Mouse (Mus musculus): ENCODE data around the gene Cldn7. TPM values are rescaled to one million over a fixed set of nuclear protein-coding genes. Genes with fewer than 3 reads are reported as not detected.

Cldn7 gene
- total and polyA plus RNA-seq, 3 experiments = 0.31 to 0.36 TPM; not detected in 1

DNA sequence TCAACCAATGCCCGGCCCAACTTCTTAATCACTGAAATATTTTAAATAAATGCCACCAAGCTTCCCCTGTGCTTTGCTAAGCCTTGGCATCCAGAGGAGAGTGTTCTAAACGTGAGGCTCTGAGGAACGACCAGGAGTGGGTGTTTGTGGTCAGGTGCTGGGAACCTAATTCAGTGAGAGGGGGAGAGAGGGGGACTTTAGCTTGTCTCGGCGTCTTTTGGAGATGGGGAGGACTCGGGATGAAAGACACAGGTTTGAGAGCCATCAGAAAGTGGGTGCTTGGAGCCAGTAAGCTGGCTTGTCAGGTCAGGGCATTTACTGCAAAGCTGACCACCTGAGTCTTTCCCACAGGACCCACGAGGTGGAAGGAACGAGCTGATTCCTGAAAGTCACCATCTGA, 32.8 kb upstream of the Cldn7 start:
- Histone ChIP-seq H3K4me1 (ENCODE audit: control insufficient read depth in 1 of 2, insufficient read depth in 2 of 2, low read length in 2 of 2) (peaks cover 9 to 37% of the 10 kb centered on the region in 2 experiments; a peak in 3 of 4 replicates), H3K27me3 (ENCODE audit: control insufficient read depth in 1 of 2, insufficient read depth in 2 of 2, low read length in 2 of 2) (no peaks in the 10 kb centered on the region), H3K27ac (ENCODE audit: control insufficient read depth, low read depth, low read length) (peak overlapping the region; percentile 99), H3K4me3 (ENCODE audit: control insufficient read depth in 1 of 2, insufficient read depth in 1 of 2, low read depth in 2 of 2, low read length in 2 of 2) (peak overlapping the region; percentile 17 to 47), H3K9me3 (replicated peaks; ENCODE audit: insufficient read depth, low read length) (no peaks in the 10 kb centered on the region), H3K36me3 (ENCODE audit: control insufficient read depth in 1 of 2, insufficient read depth in 2 of 2, low read length in 2 of 2) (peaks cover 0 to 36% of the 10 kb centered on the region in 2 experiments; a peak in 2 of 4 replicates), H3K9ac (ENCODE audit: control insufficient read depth, low read depth, low read length, poor library complexity, severe bottlenecking) (peak overlapping the region; percentile 56), H3K79me2 (ENCODE audit: control insufficient read depth, insufficient read depth, low read length, poor library complexity) (no peaks in the 10 kb centered on the region)
- DNase-seq (ENCODE audit: low read depth, low spot score) = peak; percentile 43
- TF ChIP-seq ZNF384 (IDR thresholded peaks at IDR 0.05; ENCODE audit: low read depth, low read length) (peak; percentile 63; the same call in 1 of the 2 replicates), SIN3A (IDR thresholded peaks at IDR 0.05; ENCODE audit: low read length) (0 out of 2 replicates have a peak, but pooled peaks have one; percentile 1), EP300 (IDR thresholded peaks at IDR 0.05; ENCODE audit: low read depth in 1 of 2, low read length in 2 of 2) (no peak)

DNA sequence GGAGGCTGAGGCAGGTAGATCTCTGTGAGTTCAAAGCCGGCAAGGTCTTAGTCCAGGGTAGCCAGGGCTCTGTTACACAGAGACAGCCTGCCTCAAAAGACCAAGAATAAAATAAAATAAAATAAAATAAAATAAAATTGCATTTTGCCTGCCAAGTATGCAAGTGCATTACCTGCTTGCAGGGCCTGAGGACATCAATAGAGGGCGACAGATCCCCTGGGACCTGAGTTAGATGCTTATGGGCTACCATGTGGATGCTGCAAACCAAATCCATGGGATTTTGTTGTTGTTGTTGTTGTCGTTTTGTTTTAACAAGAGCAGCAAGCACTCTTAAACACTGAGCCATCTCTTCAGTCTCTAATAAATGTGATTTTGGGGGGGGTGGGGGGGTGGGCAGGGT, 32.3 kb upstream of the Cldn7 start:
- no peaks in the 10 kb centered on the region for H3K27me3 ChIP-seq (ENCODE audit: control insufficient read depth in 1 of 2, insufficient read depth in 2 of 2, low read length in 2 of 2)
- peaks cover 9 to 37% of the 10 kb centered on the region in 2 experiments; a peak in 3 of 4 replicates for H3K4me1 ChIP-seq (ENCODE audit: control insufficient read depth in 1 of 2, insufficient read depth in 2 of 2, low read length in 2 of 2)
- H3K36me3 ChIP-seq (ENCODE audit: control insufficient read depth in 1 of 2, insufficient read depth in 2 of 2, low read length in 2 of 2) = peaks cover 0 to 36% of the 10 kb centered on the region in 2 experiments; a peak in 2 of 4 replicates
- H3K27ac ChIP-seq (ENCODE audit: control insufficient read depth, low read depth, low read length) = peak overlapping the region; percentile 99
- no peaks in the 10 kb centered on the region for H3K9me3 ChIP-seq (replicated peaks; ENCODE audit: insufficient read depth, low read length)
- no peaks in the 10 kb centered on the region for H3K79me2 ChIP-seq (ENCODE audit: control insufficient read depth, insufficient read depth, low read length, poor library complexity)
- DNase-seq (ENCODE audit: low read depth, low spot score) = peak; percentile 59
- TF ChIP-seq CHD2 (IDR thresholded peaks at IDR 0.05; ENCODE audit: low read length) (no peak), TBP (IDR thresholded peaks at IDR 0.05; ENCODE audit: low read depth, low read length) (no peak), RAD21 (IDR thresholded peaks at IDR 0.05; ENCODE audit: low read depth, low read length) (peak; percentile 3; the same call in 1 of the 2 replicates), USF2 (IDR thresholded peaks at IDR 0.05; ENCODE audit: borderline replicate concordance in 1 of 2, insufficient read depth in 1 of 2, low read depth in 1 of 2, low read length in 2 of 2) (no peak), MYC (IDR thresholded peaks at IDR 0.05; ENCODE audit: low read depth, low read length) (no peak), TAL1 (IDR thresholded peaks at IDR 0.05; ENCODE audit: low read length) (no peak), HCFC1 (IDR thresholded peaks at IDR 0.05; ENCODE audit: low read depth, low read length) (no peak), ZMIZ1 (IDR thresholded peaks at IDR 0.05; ENCODE audit: low read depth, low read length) (no peak), E2F4 (IDR thresholded peaks at IDR 0.05; ENCODE audit: borderline replicate concordance, low read depth, low read length) (no peak), UBTF (IDR thresholded peaks at IDR 0.05; ENCODE audit: borderline replicate concordance, insufficient read depth, low read depth, low read length) (no peak), POLR2AphosphoS2 (IDR thresholded peaks at IDR 0.05; ENCODE audit: low read length) (no peak), GATA1 (IDR thresholded peaks at IDR 0.05; ENCODE audit: low read depth, low read length) (no peak), MAFK (IDR thresholded peaks at IDR 0.05; ENCODE audit: borderline replicate concordance, low read depth, low read length) (no peak), CTCF (IDR thresholded peaks at IDR 0.05 in 2 of 3, conservative IDR thresholded peaks at IDR 0.05 in 1 of 3; ENCODE audit: control insufficient read depth in 1 of 3, insufficient read depth in 1 of 3, low read depth in 2 of 3, low read length in 3 of 3, poor library complexity in 1 of 3, severe bottlenecking in 1 of 3) (peak; percentile 39 to 66 (median 47))
- H3K9ac ChIP-seq (ENCODE audit: control insufficient read depth, low read depth, low read length, poor library complexity, severe bottlenecking) = peak overlapping the region; percentile 56
- peak overlapping the region in 1 of 2 experiments; percentile 47; a peak in 2 of 4 replicates for H3K4me3 ChIP-seq (ENCODE audit: control insufficient read depth in 1 of 2, insufficient read depth in 1 of 2, low read depth in 2 of 2, low read length in 2 of 2)
